In the genomic region with DNA sequence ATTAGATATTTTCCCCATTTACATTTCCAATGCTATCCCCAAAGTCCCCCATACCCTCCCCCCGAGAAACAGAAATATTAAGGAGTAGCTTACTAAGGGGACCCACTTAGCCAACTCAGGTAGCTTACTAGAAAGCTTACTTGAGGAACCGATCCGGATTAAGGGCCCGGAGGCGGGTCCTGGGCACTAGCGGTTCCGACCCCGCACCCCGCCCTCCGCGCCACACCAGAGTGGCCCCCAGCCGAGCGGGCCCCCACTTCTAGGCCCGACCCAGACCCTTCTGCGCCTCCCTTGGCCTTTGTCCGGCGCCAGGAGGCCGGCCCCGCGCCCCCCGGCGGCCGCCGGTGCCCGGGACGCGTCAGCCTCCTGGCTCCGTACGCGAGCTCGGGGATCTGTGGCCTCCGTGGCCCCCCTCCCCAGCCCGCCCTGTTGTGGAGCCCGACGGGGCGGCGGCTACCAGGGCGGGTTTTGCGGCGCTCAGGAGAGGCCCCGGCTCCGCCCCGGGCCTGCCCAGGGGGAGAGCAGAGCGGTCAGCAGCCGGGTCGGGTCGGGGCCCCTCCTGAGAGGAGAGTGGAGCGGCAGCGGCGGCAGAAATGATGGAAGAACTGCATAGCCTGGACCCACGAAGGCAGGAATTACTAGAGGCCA, we compare ENCODE assay signal across 8 mouse cellular contexts.
DNase-seq lines count a peak whose midpoint lies in the region; ATAC-seq lines count a peak whose summit lies in the region.
"Not testable (repeated sequence)": the region's sequence is repeated elsewhere in the genome, so short reads cannot be mapped to it uniquely, and the experiment has no call there.

No protein-coding gene starts in this region.

- 7% methylated on average over 29 of the region's 51 CpGs for WGBS in forebrain, embryonic 10.5 days
- 8% methylated on average over 26 of the region's 51 CpGs for WGBS in heart, embryonic 11.5 days (ENCODE audit: insufficient replicate concordance)
- WGBS in hindbrain, embryonic 15.5 days, result 4% methylated on average over 50 of the region's 51 CpGs
- 8% methylated on average over 50 of the region's 51 CpGs for WGBS in limb, embryonic 10.5 days
- WGBS in lung, embryonic 16.5 days, result 8% methylated on average over 26 of the region's 51 CpGs
- 14% methylated on average over 28 of the region's 51 CpGs for WGBS in neural tube, embryonic 14.5 days

- DNase-seq in adrenal gland, postnatal 14 days, result peak; percentile 58
- peak; percentile 14 for DNase-seq in forebrain, embryonic 10.5 days (ENCODE audit: extremely low spot score, low spot score)
- DNase-seq in limb, embryonic 10.5 days (ENCODE audit: low spot score), result peak; percentile 48
- peak; percentile 2 for DNase-seq in urinary bladder, postnatal 25 days (ENCODE audit: low spot score)

- 0 out of 2 replicates have a peak overlapping the region, but pooled peaks have one; percentile 40 for H3K27ac ChIP-seq in forebrain, embryonic 10.5 days
- H3K27ac ChIP-seq in heart, embryonic 11.5 days (ENCODE audit: low read depth, low read length); hindbrain, embryonic 15.5 days (replicated peaks); limb, embryonic 10.5 days; lung, embryonic 16.5 days (ENCODE audit: low read length); neural tube, embryonic 14.5 days (ENCODE audit: low read depth, low read length): not testable (repeated sequence)

- peak overlapping the region; percentile 61 for H3K4me2 ChIP-seq in heart, embryonic 11.5 days
- peak overlapping the region; percentile 54 for H3K4me2 ChIP-seq in hindbrain, embryonic 15.5 days
- peak overlapping the region; percentile 43; the same call in 1 of the 2 replicates for H3K4me2 ChIP-seq in lung, embryonic 16.5 days (ENCODE audit: low read depth, low read length)
- H3K4me2 ChIP-seq in neural tube, embryonic 14.5 days (ENCODE audit: low read depth, low read length), result peak overlapping the region; percentile 44; the same call in 1 of the 2 replicates

- H3K36me3 ChIP-seq in forebrain, embryonic 10.5 days (replicated peaks); heart, embryonic 11.5 days (ENCODE audit: control insufficient read depth, insufficient read depth, low read length); hindbrain, embryonic 15.5 days; limb, embryonic 10.5 days; lung, embryonic 16.5 days (ENCODE audit: control insufficient read depth, insufficient read depth, low read length); neural tube, embryonic 14.5 days (ENCODE audit: control insufficient read depth, insufficient read depth, low read length): not testable (repeated sequence)

- not testable (repeated sequence) for H3K9me3 ChIP-seq in forebrain, embryonic 10.5 days; heart, embryonic 11.5 days (replicated peaks; ENCODE audit: control insufficient read depth, low read length); hindbrain, embryonic 15.5 days; limb, embryonic 10.5 days (replicated peaks); lung, embryonic 16.5 days (ENCODE audit: control insufficient read depth, low read length); neural tube, embryonic 14.5 days (ENCODE audit: control insufficient read depth, low read length)

- H3K4me3 ChIP-seq in forebrain, embryonic 10.5 days, result peak overlapping the region; percentile 42
- H3K4me3 ChIP-seq in heart, embryonic 11.5 days (ENCODE audit: low read depth, low read length), result peak overlapping the region; percentile 49
- peak overlapping the region; percentile 32 for H3K4me3 ChIP-seq in hindbrain, embryonic 15.5 days
- peak overlapping the region; percentile 38 for H3K4me3 ChIP-seq in limb, embryonic 10.5 days
- H3K4me3 ChIP-seq in lung, embryonic 16.5 days (ENCODE audit: low read length), result peak overlapping the region; percentile 30; the same call in 1 of the 2 replicates
- peak overlapping the region; percentile 29 for H3K4me3 ChIP-seq in neural tube, embryonic 14.5 days (ENCODE audit: low read depth, low read length)

- ATAC-seq in heart, embryonic 11.5 days (replicated peaks; ENCODE audit: insufficient number of reproducible peaks, low FRiP score, low TSS enrichment), result peak; percentile 96
- peak; percentile 90 for ATAC-seq in hindbrain, embryonic 15.5 days (ENCODE audit: low FRiP score, low read depth)
- ATAC-seq in lung, embryonic 16.5 days (ENCODE audit: low read depth), result peak; percentile 85
- ATAC-seq in neural tube, embryonic 14.5 days (ENCODE audit: low read depth), result peak; percentile 94

- H3K9ac ChIP-seq in heart, embryonic 11.5 days (ENCODE audit: low read depth, low read length), result peak overlapping the region; percentile 65; the same call in 1 of the 2 replicates
- H3K9ac ChIP-seq in hindbrain, embryonic 15.5 days, result 0 out of 2 replicates have a peak overlapping the region, but pooled peaks have one; percentile 13
- not testable (repeated sequence) for H3K9ac ChIP-seq in lung, embryonic 16.5 days (ENCODE audit: low read length)
- H3K9ac ChIP-seq in neural tube, embryonic 14.5 days (replicated peaks; ENCODE audit: low read depth, low read length), result peak overlapping the region; percentile 42

- H3K4me1 ChIP-seq in forebrain, embryonic 10.5 days; heart, embryonic 11.5 days (ENCODE audit: control insufficient read depth, insufficient read depth, low read length); hindbrain, embryonic 15.5 days (replicated peaks); limb, embryonic 10.5 days; lung, embryonic 16.5 days (replicated peaks; ENCODE audit: control insufficient read depth, insufficient read depth, low read length); neural tube, embryonic 14.5 days (ENCODE audit: control insufficient read depth, insufficient read depth, low read length): not testable (repeated sequence)

- not testable (repeated sequence) for H3K27me3 ChIP-seq in forebrain, embryonic 10.5 days (ENCODE audit: poor library complexity, severe bottlenecking); heart, embryonic 11.5 days (ENCODE audit: control insufficient read depth, insufficient read depth, low read length); hindbrain, embryonic 15.5 days; limb, embryonic 10.5 days (ENCODE audit: low read depth, poor library complexity, severe bottlenecking); lung, embryonic 16.5 days (ENCODE audit: control insufficient read depth, insufficient read depth, low read depth, low read length); neural tube, embryonic 14.5 days (ENCODE audit: control insufficient read depth, insufficient read depth, low read length)

Comparison
In these comparisons a context has a peak if more than half of its experiments do, and no peak if none do; other contexts are left out.
1. DNase-seq: peak in every context shown above with its lines; median percentile 58 in adrenal gland, postnatal 14 days; 48 in limb, embryonic 10.5 days; 14 in forebrain, embryonic 10.5 days; 2 in urinary bladder, postnatal 25 days.